Mouse (Mus musculus): Measurements from ENCODE around the gene Cdc42se1.

GRCm38 (mm10) chr3:95239022-95239421 lies 10.5 kb downstream of the Cdc42se1 start:
- TF ChIP-seq POLR2A (IDR thresholded peaks at IDR 0.05; ENCODE audit: borderline replicate concordance, extremely low read depth, insufficient read depth, insufficient read length, poor library complexity, severe bottlenecking) (no peak), CTCF (IDR thresholded peaks at IDR 0.05; ENCODE audit: borderline replicate concordance, extremely low read depth, insufficient read depth, insufficient read length) (no peak)

Measured in brain, embryonic 14.5 days (tissue).